Mouse (Mus musculus): ENCODE measurements around the gene Pemt. TPM values are rescaled to one million over a fixed set of nuclear protein-coding genes. Genes with fewer than 3 reads are reported as not detected.

The Pemt gene
- polyA plus RNA-seq, 1 experiment from 2014 or later, result 8.3 TPM

DNA sequence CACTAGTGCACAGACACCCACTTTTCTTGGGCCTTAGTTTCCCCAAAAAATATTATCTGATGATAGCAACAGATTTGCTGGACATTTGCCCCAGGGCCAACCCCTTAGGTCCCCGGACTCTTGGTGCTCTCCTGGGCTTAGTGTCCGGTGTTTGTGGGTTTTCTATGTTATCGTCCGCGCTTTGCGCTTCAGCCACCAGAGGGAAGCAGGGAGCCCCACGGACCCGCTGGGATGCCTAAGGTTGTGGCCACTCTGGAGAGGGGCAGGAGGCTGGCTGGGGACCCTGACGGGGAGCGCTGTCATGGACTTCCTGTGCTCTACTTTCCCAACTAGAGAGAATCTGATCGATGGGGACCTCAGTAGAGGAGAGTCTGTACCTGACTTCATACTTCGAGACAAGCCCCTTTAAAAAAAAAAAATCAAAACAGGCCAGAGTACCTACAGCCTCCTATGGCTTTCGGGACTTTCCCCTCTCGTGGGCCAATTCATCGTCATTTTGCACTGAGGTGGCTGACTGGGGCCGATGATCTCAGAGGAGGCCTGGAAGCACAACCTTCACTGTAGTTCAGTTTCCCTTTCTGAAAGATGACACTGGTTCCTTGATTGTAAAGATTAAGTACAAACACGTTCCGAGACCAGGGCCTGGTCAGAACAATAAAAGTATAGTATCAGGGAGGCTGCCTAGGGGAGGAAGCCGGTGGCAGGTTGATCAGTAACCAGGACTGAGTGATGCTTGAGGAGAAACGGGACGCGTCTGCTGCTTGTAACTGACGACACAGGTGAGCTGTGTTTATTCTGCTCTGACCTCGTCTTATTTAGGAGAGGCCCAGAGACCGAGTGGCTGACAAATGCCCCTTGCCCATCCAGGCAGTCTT lies 80.8 kb downstream of the Pemt start:
- peak; percentile 65; the same call in 1 of the 2 replicates for ATAC-seq
- Histone ChIP-seq H3K27ac (ENCODE audit: low read depth, low read length) (0 out of 2 replicates have a peak overlapping the region, but pooled peaks have one; percentile 34), H3K27me3 (replicated peaks; ENCODE audit: control insufficient read depth, insufficient read depth, low read length) (peaks cover 7% of the 10 kb centered on the region), H3K9ac (ENCODE audit: low read depth, low read length) (peak overlapping the region; percentile 55), H3K4me1 (ENCODE audit: control insufficient read depth, insufficient read depth, low read depth, low read length) (peaks cover 22% of the 10 kb centered on the region), H3K4me2 (ENCODE audit: low read length) (peak overlapping the region; percentile 83), H3K9me3 (ENCODE audit: control insufficient read depth, low read length) (no peaks in the 10 kb centered on the region), H3K4me3 (ENCODE audit: low read length) (peak overlapping the region; percentile 41), H3K36me3 (ENCODE audit: control insufficient read depth, insufficient read depth, low read length) (peaks cover 7% of the 10 kb centered on the region; the same call in 1 of the 2 replicates)
- 26% methylated on average over 25 of the region's 25 CpGs for WGBS

DNA sequence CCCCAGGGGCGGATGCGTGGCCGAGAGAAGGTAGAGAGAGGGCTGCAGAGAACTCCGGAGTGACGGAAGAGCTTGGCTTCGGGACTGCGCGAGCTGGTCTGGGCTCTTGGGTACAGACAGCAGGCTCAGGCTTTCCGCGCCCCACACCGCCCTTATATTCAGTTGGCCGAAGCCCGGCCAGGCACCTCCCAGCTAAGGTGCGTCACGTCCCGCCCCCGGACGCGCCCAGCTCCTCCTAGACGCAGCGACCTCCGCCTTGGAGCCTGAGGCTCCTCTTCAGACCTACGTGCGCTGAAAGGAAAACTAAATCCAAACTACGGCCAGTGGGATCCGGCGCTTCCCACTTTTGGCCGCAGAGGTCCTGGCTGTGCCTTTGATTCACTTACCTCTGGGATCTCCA lies 81.5 kb downstream of the Pemt start, which contains the start of gene Rasd1:
TSS of gene Rasd1 (minus strand) at position 127 of the 400 bp plus-strand sequence.
- H3K9me3 ChIP-seq (ENCODE audit: control insufficient read depth, low read length), result no peaks in the 10 kb centered on the region
- H3K4me2 ChIP-seq (ENCODE audit: low read length), result peak within 1 kb of the TSS; percentile 83
- peak within 1 kb of the TSS; percentile 55 for H3K9ac ChIP-seq (ENCODE audit: low read depth, low read length)
- H3K27me3 ChIP-seq (replicated peaks; ENCODE audit: control insufficient read depth, insufficient read depth, low read length), result peaks cover 7% of the 10 kb centered on the region
- WGBS, result under 1% methylated on average over 26 of the region's 28 CpGs
- peak within 1 kb of the TSS; percentile 41 for H3K4me3 ChIP-seq (ENCODE audit: low read length)
- H3K4me1 ChIP-seq (ENCODE audit: control insufficient read depth, insufficient read depth, low read depth, low read length), result peaks cover 22% of the 10 kb centered on the region
- ATAC-seq, result peak; percentile 51
- H3K36me3 ChIP-seq (ENCODE audit: control insufficient read depth, insufficient read depth, low read length), result peaks cover 7% of the 10 kb centered on the region; the same call in 1 of the 2 replicates
- 0 out of 2 replicates have a peak within 1 kb of the TSS, but pooled peaks have one; percentile 34 for H3K27ac ChIP-seq (ENCODE audit: low read depth, low read length)

DNA sequence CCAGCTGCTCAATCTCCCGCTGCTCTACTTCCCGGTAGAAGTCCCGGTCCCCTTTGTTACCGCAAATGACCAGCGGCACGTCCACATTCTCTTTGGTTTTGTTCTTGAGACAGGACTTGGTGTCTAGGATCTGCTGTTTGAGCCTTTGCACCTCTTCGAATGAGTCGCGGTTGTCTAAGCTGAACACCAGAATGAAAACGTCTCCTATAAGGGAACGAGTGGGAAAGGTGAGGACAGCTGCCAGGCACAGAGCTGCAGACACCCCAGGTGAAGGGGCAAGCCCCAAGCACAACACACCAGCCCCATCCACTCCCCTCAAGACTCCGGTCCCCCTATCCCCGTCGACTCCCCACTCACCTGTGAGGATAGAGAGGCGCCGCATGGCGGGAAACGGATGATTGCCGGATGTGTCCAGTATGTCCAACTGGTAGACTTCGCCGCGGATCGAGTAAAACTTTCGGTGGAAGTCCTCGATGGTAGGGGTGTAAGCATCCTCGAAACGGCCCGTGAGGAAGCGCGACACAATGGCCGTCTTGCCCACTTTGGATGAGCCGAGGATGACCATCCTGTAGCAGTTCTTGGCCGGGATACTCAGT lies 82.0 kb downstream of the Pemt start:
- ATAC-seq, result 0 out of 2 replicates have a peak, but pooled peaks have one; percentile 21
- Histone ChIP-seq H3K4me2 (ENCODE audit: low read length) (peak overlapping the region; percentile 83), H3K9ac (ENCODE audit: low read depth, low read length) (peak overlapping the region; percentile 55), H3K27ac (ENCODE audit: low read depth, low read length) (no peak overlapping the region), H3K36me3 (ENCODE audit: control insufficient read depth, insufficient read depth, low read length) (peaks cover 7% of the 10 kb centered on the region; the same call in 1 of the 2 replicates), H3K4me1 (ENCODE audit: control insufficient read depth, insufficient read depth, low read depth, low read length) (peaks cover 22% of the 10 kb centered on the region), H3K27me3 (replicated peaks; ENCODE audit: control insufficient read depth, insufficient read depth, low read length) (peaks cover 7% of the 10 kb centered on the region), H3K4me3 (ENCODE audit: low read length) (peak overlapping the region; percentile 41), H3K9me3 (ENCODE audit: control insufficient read depth, low read length) (no peaks in the 10 kb centered on the region)
- WGBS, result 3% methylated on average over 33 of the region's 33 CpGs

DNA sequence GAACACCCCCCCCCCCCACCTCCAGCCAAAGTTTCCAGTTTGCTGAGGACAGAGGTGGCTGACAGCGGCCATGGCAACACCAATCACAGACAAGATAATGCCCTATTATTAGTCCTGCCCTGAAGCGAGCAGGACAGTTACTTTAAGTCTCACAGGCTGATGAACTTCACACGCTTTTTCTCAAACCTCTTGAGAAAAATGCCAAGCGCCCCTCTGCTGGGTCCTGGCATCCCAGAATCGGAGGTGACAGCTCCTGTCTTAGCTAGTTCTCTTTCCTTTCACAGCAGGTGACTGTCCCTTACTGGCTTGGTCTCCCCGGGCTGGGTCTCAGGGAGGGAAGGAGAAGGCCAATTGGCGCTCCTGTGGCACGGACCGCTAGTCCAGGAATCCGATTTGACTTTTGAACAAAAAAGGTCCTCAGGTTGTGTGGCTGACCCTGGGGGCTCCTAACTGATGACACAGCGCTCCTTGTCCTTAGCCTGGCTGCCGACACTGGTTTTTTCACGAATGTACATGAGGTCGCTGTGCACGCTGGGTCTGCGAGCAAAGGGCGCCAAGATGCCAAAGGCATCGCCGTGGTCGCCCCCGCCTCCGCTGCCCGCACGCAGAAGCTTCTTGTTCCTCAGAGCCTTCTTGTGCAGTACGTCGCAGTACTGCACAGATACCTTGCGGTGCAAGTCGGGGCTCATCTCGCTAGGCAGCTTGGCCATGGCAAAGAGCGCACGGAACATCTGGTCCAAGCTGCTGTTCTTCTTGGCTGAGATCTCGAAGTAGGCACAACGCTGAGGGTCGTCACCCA lies 82.7 kb downstream of the Pemt start:
- Histone ChIP-seq H3K4me3 (ENCODE audit: low read length) (peak overlapping the region; percentile 41), H3K9me3 (ENCODE audit: control insufficient read depth, low read length) (no peaks in the 10 kb centered on the region), H3K9ac (ENCODE audit: low read depth, low read length) (peak overlapping the region; percentile 50), H3K36me3 (ENCODE audit: control insufficient read depth, insufficient read depth, low read length) (peaks cover 7% of the 10 kb centered on the region; the same call in 1 of the 2 replicates), H3K27me3 (replicated peaks; ENCODE audit: control insufficient read depth, insufficient read depth, low read length) (peaks cover 7% of the 10 kb centered on the region), H3K4me1 (ENCODE audit: control insufficient read depth, insufficient read depth, low read depth, low read length) (peaks cover 22% of the 10 kb centered on the region), H3K4me2 (ENCODE audit: low read length) (peak overlapping the region; percentile 83), H3K27ac (ENCODE audit: low read depth, low read length) (no peak overlapping the region)
- 0 out of 2 replicates have a peak, but pooled peaks have one; percentile 17 for ATAC-seq
- WGBS, result 6% methylated on average over 33 of the region's 34 CpGs

DNA sequence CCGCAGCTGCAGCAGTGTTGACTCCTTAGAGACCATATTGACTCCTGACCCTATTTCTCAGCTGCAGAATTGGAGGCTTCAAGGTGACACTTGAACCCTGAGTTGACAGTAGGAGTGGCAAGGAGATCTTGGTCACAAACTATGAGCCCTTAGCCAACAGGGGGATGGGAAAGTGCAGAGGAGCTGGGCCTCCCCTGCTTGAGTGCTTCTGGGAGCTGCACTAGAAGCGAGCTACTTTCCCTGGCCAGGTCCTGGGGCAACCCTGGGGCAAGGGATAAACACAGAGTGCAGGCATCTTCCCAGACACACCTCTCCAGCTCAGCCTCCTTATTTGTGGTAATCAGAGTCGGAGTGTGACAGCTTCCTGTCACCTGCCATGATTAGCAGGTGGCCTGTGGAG lies 83.7 kb downstream of the Pemt start:
- Histone ChIP-seq H3K4me1 (ENCODE audit: control insufficient read depth, insufficient read depth, low read depth, low read length) (peaks cover 22% of the 10 kb centered on the region), H3K27me3 (replicated peaks; ENCODE audit: control insufficient read depth, insufficient read depth, low read length) (peaks cover 7% of the 10 kb centered on the region), H3K4me3 (ENCODE audit: low read length) (no peak overlapping the region), H3K27ac (ENCODE audit: low read depth, low read length) (no peak overlapping the region), H3K9me3 (ENCODE audit: control insufficient read depth, low read length) (no peaks in the 10 kb centered on the region), H3K9ac (ENCODE audit: low read depth, low read length) (no peak overlapping the region), H3K4me2 (ENCODE audit: low read length) (no peak overlapping the region), H3K36me3 (ENCODE audit: control insufficient read depth, insufficient read depth, low read length) (peaks cover 7% of the 10 kb centered on the region; the same call in 1 of the 2 replicates)
- no peak for ATAC-seq
- WGBS, result 79% methylated on average over 3 of the region's 3 CpGs

DNA sequence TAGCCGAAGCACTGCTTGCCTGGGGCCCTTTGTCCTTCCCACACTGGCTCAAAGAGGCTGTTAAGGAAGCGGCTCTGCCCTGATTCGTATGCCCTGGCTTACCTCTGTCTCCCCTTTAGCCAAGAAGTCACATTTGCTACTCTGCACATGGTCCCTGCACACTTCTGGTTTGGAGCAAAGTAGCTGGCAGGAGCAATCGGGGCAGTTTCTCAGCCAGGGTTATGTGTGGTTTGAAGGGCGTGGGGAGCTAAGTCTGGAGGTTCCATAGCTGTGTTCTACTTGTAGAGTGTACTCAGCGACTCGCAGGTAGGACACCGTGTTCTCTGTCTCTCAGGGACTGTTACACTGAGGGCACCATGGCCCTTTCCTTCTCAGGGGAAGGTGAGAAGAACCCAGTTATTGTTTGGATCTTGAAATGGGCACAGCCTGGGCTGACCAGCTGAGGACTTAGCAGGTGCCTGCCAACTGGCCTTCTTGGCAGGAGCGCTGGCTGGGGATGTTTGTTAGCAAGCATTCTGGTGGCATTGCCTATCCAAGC lies 84.9 kb downstream of the Pemt start:
- Histone ChIP-seq H3K4me3 (ENCODE audit: low read length) (no peak overlapping the region), H3K9ac (ENCODE audit: low read depth, low read length) (no peak overlapping the region), H3K4me1 (ENCODE audit: control insufficient read depth, insufficient read depth, low read depth, low read length) (peaks cover 22% of the 10 kb centered on the region), H3K36me3 (ENCODE audit: control insufficient read depth, insufficient read depth, low read length) (peaks cover 7% of the 10 kb centered on the region; the same call in 1 of the 2 replicates), H3K9me3 (ENCODE audit: control insufficient read depth, low read length) (no peaks in the 10 kb centered on the region), H3K27ac (ENCODE audit: low read depth, low read length) (no peak overlapping the region), H3K27me3 (replicated peaks; ENCODE audit: control insufficient read depth, insufficient read depth, low read length) (peaks cover 7% of the 10 kb centered on the region), H3K4me2 (ENCODE audit: low read length) (no peak overlapping the region)
- 83% methylated on average over 9 of the region's 9 CpGs for WGBS
- ATAC-seq, result no peak

DNA sequence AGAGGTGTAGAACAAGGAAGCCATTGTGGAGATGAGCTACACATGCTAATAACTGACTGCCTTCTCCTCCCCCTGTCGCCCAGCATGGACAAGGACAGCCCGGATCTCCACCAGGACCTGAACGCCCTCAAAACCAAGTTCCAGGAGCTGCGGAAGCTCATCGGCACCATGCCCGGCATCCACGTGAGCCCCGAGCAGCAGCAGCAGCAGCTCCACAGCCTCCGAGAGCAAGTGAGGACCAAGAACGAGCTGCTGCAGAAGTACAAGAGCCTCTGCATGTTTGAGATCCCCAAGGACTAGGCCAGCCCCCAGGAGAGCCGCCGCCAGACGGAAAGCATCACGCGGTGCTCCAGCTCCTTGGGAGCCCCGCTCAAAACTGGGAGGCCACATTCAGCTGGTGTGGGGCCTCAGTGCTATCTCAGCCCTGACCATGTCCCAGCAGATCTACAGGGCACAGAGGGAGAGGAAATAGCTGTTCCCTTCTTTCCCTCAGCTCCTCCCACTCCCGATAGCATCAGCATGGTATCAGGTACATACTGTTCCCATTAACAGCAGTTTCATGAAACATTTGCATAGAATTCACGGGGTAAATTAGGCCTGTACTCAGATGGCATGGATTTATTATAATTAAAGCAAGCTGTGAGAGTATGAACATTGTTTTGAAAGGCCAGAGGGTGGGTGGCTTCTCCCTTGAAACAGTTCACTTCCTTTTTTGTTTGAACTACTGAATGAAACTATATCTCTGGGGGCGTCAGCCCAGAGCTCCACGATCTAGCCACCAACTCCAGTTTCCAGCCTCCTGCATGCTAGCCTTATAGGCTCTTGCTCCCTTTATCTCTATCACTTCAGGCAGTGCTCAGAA lies 85.6 kb downstream of the Pemt start:
- Histone ChIP-seq H3K4me2 (ENCODE audit: low read length) (no peak overlapping the region), H3K9ac (ENCODE audit: low read depth, low read length) (no peak overlapping the region), H3K36me3 (ENCODE audit: control insufficient read depth, insufficient read depth, low read length) (peaks cover 7% of the 10 kb centered on the region; the same call in 1 of the 2 replicates), H3K9me3 (ENCODE audit: control insufficient read depth, low read length) (no peaks in the 10 kb centered on the region), H3K27me3 (replicated peaks; ENCODE audit: control insufficient read depth, insufficient read depth, low read length) (peaks cover 7% of the 10 kb centered on the region), H3K4me3 (ENCODE audit: low read length) (no peak overlapping the region), H3K4me1 (ENCODE audit: control insufficient read depth, insufficient read depth, low read depth, low read length) (peaks cover 22% of the 10 kb centered on the region), H3K27ac (ENCODE audit: low read depth, low read length) (no peak overlapping the region)
- ATAC-seq, result no peak
- 89% methylated on average over 20 of the region's 20 CpGs for WGBS

DNA sequence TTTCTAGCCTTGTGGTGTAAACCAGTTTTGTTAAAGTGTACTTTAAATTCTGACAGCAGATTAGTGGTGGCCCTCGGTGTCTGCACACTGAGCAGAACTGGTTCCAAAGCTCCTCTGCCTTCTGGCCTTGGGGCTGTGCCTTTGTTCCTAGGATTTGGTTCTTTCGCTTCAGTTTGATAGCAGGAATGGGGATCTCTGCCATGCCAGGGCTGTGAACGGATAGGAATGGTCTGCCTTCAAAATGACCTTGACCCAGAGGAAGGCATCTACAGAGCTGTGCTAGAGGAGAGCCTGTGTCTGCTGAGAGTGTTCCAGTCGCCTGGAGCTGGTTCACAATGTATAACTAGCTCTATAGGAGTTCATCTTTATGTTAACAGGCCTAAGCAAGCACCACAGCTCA lies 86.8 kb downstream of the Pemt start:
- Histone ChIP-seq H3K27ac (ENCODE audit: low read depth, low read length) (no peak overlapping the region), H3K4me1 (ENCODE audit: control insufficient read depth, insufficient read depth, low read depth, low read length) (peaks cover 11% of the 10 kb centered on the region), H3K9ac (ENCODE audit: low read depth, low read length) (no peak overlapping the region), H3K9me3 (ENCODE audit: control insufficient read depth, low read length) (no peaks in the 10 kb centered on the region), H3K4me3 (ENCODE audit: low read length) (no peak overlapping the region), H3K4me2 (ENCODE audit: low read length) (no peak overlapping the region), H3K27me3 (replicated peaks; ENCODE audit: control insufficient read depth, insufficient read depth, low read length) (peaks cover 3% of the 10 kb centered on the region), H3K36me3 (ENCODE audit: control insufficient read depth, insufficient read depth, low read length) (peaks cover 7% of the 10 kb centered on the region; the same call in 1 of the 2 replicates)
- ATAC-seq, result no peak
- 81% methylated on average over 4 of the region's 4 CpGs for WGBS
